Mouse (Mus musculus) cerebellum, adult 8-10 months (tissue): ENCODE measurements around the gene Cep97.
"Not testable (repeated sequence)": the region's sequence is repeated elsewhere in the genome, so short reads cannot be mapped to it uniquely, and the experiment has no call there.

Experiments used
- DNase-seq: peaks from one replicate; pipeline ENCODE4 v3.0.0; 2022

Gene Cep97

GRCm38 (mm10) chr16:55934453-55935037 lies at the start of gene Cep97:
Cep97 (minus strand) TSS chr16:55934855.
- peak; percentile 89 for DNase-seq

GRCm38 (mm10) chr16:55974903-55975285 lies 40.2 kb upstream of the Cep97 start:
- no peak for DNase-seq

DNA sequence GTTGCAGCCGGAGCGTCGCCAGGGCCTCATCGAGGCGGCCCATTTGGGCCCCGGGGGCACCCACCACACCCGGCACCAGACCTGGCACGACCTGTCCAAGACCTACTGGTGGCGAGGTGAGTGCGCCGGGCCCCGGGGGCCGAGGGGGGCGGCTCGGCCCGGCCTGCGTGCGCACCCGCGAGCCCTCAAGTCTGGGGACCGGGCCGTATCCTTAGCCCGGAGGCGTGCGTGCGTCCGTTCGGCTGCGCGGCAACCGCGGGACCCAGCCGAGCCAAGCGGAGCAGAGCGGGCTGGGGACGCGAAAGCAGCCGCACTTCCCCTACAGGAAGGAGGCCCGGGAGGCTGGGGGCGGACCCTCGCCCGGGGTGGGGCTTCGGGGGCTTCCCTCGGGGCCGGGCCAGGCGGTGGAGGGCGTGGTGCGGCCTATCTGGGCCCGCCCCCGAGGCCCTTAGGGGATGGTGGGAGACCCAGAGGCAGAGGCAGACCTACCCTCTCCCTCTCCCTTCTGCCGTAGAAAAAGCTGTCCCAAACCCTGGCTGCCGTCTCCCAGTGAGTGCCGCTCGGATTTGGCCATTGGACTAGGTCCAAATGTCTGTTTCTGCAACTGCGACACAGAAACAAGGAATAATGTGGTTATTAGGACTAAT lies 39.7 kb upstream of the Cep97 start:
- peak; percentile 69 for DNase-seq

- peak; percentile 98 for DNase-seq
Observed at GRCm38 (mm10) chr16:55973431-55974255, 39.0 kb upstream of the Cep97 start, which contains the start of gene Zbtb11. Zbtb11 (plus strand) TSS chr16:55973883.

DNA sequence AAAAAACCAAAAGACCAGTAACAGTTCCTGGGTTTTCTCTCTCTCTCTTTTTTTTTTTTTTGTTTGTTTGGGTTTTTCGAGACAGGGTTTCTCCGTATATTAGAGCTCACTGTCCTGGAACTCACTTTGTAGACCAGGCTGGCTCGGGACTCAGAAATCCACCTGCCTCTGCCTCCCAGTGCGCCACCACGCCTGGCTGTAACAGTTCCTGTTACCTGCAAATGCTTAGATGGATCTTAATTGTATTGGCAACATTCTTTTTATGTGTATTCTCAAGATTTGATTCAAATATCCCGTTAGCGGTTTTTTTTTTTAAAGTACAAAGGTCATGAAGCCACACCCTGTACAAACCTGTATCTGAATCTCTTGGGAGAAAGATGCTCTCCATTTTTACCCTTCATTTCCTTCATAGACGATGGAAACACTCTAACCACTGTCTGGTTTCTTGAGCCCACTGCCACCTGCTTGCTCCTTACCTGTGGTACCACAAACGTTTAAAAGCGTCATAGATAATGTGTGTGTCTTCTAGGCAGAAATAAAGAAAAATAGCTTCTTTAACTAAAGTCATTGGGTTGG lies 38.1 kb upstream of the Cep97 start:
- DNase-seq = no peak

GRCm38 (mm10) chr16:55971735-55972615 lies 37.3 kb upstream of the Cep97 start:
- no peak for DNase-seq

GRCm38 (mm10) chr16:55970416-55970815 lies 35.8 kb upstream of the Cep97 start:
- DNase-seq = no peak

DNA sequence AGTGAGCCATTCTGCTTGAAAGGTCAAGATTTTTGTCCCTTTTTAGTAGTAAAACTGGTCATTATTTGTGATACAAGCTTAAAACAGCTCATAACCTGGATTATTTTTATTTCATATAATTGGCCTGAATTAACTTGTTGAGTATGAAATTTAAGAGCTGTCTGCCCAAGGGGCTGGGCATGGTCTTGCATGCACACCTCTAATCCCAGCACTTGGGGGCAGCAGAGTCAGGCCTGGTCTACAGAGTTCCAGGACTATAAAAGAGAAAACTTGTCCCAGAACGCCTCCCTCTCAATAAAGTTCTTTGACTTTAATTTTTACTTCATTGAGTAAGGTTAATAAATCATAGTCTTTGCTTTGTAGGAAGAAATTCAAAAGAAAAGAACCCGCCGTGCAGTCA lies 34.5 kb upstream of the Cep97 start:
- DNase-seq = no peak

- DNase-seq = no peak
Observed at GRCm38 (mm10) chr16:55967221-55967620, 32.6 kb upstream of the Cep97 start.

DNA sequence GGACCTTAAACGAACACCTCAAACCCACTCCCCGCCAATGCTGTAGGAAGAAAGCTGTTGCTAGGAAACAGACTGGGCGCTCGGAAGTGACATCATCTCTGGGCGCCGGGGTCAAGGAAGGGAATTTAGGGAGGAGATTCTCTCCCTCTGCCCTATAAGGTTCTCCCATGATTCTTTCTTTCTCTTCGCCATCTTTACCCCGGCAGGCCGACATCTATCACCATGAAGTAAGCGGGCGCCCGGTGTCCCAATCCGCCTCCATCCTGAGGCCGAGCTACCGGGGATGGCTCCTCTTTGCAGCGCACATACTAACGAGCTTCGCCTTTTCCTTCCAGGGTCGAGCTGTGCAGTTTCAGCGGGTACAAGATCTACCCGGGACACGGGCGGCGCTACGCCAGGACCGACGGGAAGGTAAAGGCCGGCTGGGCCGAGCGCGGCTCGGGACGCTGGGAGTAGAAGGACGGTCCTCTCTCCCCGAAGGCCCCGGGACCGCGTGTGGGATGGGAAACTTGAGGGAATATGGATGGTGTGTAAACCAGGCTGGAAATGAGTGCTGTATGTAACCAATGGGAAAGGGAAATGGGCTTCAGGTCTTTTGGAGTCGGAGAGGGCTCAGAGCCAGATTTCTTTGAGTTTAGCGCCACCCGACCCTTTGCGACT lies 31.7 kb upstream of the Cep97 start, which contains the start of gene Rpl24:
TSS of gene Rpl24 (plus strand) at position 64 of the 660 bp plus-strand sequence.
- DNase-seq = peak; percentile 94

GRCm38 (mm10) chr16:55964126-55964949 lies 29.7 kb upstream of the Cep97 start:
- no peak for DNase-seq

DNA sequence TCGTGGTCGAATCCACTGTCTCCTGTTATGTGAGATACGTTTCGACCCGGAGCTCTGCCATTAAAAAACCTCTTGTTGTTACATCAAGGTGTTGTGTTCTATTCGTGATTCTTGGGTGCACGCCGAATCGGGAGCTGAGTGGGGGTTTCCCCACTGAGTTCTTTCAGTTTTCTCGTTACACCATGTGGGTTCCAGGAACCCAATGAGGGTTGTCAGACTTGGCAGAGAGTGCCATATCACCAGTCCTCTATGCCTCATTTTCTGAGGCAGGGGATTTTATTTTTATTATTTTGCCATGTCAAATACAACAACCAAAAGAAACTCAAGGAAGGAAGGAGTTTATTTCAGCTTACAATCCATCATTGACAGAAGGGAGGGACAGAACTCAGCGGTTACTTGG lies 28.4 kb upstream of the Cep97 start:
- DNase-seq = not testable (repeated sequence)

GRCm38 (mm10) chr16:55954196-55954595 lies 19.5 kb upstream of the Cep97 start:
- not testable (repeated sequence) for DNase-seq

DNA sequence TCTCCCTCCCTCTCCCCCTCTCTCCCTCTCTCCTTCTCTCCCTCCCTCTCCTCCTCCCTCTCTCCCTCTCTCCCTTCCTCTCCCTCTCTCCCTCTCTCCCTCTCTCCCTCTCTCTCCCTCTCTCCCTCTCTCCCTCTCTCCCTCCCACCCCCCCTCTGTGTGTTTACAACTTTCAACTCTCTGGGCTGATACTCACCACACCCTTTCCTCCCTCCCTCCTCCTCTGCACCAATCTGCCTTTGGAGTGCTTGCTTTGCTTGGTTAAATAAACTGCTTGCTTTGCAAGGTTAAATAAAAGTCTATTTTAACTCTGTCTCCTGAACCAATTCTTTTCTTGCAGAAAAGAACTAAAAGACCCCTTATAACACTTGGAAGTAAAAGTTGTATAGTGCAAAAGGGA lies 18.1 kb upstream of the Cep97 start:
- DNase-seq = no peak

DNA sequence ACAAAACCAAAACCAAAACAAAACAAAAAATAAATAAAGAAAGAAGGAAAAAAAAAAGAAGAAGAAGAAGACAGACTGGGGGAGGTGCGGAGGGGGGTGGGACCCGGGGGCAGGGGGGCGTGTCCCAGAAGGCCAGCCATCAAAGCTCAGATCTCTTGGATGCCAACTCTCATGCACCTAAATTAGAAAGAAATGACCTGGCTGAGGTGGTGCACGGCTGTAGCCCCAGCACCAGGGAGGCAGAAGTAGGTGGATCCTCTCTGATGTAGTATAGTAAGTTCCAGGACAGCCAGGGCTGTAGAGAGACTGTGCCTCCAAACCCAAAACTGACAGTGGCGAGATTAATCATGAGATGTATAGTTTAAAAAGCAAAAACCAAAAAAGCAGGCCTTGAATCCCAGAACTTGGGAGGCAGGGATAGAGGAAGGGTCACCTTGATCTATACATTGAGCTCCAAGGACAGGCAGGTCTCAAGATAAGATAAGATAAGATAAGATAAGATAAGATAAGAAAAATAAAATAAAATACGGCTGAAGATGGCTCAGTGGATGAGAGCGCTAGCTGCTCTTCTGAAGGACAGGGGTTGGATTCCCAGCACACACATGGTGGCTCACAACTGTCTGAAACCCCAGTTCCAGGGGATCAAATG lies 17.1 kb upstream of the Cep97 start:
- DNase-seq = no peak

DNA sequence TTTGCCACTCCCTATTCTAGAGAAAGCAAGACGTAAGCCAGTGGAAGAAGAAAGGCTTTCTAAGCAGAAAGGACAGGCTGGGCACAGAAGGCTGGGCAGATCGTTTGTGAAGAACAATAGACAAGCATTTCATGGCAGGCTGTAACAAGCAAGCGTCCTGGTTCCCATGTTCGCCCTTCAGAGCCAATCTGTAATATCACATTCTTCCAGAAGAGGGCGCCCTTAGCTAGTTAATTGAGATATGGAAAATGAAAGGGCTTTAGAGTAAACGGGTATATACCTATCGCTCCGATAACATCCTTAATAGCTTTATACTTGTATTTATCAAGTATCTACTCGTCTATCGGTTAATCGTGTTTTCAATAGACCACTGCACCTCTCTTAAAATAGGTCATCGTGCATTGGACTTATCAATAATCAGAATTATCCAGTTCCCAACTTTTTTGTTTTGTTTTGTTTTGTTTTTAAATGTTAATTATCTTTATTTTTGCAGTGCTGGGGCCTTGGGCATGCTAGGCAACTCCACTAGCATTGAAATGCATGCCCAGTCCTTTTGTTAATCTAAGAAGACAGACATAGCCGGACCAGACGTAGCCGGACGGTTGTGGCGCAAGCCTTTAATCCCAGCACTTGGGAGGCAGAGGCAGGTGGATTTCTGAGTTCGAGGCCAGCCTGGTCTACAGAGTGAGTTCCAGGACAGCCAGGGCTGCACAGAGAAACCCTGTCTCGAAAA lies 16.5 kb upstream of the Cep97 start:
- peak; percentile 81 for DNase-seq

- no peak for DNase-seq
Observed at GRCm38 (mm10) chr16:55950462-55950861, 15.8 kb upstream of the Cep97 start.

- no peak for DNase-seq
Observed at GRCm38 (mm10) chr16:55948963-55949362, 14.3 kb upstream of the Cep97 start.

- DNase-seq = not testable (repeated sequence)
Observed at GRCm38 (mm10) chr16:55947876-55948410, 13.3 kb upstream of the Cep97 start.
